Mouse (Mus musculus): ENCODE results near the gene Insig1.
A peak's percentile ranks its signal among the peaks of the same experiment; 100 is the strongest.

The Insig1 gene

DNA sequence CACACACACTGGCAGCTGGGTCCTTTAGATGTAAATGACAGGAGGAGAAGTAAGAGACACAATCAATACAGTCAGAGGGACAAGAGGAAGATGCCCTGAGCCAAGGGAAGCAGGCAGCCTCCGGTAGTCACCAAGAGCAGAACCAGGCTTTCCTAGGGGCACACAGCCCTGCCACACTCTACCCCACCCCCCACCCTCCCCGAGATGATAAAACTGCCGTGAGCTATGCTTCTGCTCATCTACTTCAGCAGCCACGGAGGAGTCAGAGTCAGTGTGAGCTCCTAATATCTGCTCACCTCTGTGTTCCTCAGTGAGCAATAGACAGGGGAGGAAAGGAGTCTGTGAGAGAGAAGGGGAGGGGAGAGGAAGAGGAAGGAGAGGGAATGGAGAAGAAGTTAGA is 5.9 kb upstream of the Insig1 start:
- DNase-seq = peak; percentile 13

DNA sequence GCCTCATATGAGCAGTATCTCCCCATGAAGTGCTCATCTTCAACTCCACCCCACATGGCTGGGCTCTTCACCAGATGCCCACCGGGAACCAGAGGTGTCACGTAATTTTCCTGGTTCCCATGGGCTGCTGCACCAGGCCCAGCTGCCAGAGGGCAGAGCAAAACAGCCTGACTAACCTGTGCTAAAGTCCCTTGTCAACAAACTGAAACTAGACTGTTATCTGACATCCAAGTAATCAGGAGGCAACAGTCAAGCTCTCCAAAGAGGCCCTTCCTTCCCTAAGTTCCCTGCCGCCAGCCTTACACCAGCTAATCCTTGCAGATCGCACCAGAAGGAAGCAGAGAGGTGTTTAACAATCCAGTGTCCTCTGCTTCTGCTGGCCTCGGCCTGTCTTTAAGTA is 4.9 kb upstream of the Insig1 start:
- DNase-seq = peak; percentile 52

DNA sequence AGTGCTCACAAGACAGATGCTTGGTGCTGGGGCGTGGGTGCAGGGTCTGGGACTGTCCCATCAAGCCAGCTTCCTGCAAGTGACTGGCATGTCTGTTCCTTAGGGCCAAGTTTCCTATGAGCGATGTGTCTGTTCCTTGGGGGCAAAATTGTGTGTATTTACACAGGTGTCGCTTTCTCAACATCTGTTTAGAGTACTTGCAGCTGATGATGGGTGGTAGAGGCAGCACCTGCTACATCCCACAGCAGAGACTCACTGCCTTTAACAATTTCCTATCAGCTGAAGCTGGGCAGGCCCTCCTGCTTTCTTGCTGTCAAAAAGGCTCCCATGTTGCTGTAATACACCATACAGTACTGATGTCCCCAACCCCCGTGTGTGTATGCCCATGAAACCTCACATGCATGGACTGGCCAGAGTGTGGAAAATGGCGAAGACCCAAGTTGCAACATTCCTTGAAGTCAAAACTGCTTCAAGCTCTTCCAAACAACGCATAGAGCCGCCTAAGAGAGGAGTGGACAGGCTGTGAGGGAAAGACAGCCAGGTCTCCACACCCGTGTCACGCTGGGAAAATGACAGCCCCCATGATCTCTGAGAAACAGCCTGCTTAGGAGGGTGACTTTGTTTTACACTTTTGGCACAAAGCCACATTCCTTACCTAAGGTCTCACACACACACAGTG is 875 bp upstream of the Insig1 start:
- no peak for DNase-seq

DNA sequence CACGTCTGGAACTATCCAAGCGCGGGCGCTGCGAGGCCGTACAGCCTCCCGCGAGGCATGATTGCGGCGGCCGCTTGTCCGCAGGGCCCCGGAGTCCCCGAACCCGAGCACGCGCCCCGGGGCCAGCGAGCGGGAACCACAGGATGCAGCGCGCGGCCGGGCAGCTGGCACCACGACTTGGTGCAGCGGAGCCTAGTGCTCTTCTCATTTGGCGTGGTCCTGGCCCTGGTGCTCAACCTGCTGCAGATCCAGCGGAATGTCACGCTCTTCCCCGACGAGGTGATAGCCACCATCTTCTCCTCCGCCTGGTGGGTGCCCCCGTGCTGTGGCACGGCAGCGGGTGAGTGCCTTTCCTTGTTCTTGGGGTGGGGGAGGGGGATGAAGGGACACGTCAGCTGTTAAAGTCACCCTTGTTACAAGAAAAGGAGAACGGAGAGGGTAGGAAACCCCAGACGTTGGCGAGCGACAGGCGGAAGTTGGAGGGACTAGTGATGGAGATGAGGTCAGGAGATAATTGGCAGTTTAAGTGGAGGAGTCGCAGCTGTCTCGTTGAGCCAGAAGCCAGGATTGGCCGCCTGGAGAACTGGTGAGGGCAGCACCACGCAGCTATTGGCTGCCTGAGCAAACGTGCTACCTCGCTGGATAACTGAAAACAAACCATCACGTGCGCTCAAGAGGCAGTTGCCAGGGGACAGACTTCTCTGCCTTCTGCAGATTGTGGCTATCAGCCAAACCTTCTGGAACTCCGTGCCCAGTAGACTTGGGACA is 477 bp downstream of the Insig1 start:
- peak; percentile 87 for DNase-seq

DNA sequence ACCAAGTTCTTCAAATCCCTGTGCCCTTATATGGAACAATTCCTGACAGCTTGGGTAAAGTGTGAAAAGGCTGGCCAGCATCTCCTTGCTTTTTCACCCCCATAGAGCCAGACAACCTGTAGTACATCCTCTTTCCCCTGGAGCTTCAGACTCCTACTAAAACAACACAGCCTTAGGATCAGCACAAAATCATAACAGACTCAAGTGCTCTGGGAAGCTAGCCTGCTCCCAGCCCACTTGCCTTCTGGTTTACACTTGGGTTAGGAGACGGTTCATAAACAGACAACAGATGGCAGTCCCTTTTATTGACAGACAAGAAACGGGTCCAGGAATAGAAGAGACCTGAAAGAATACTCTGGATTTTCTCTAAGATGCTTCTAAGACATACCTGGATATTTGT is 8.3 kb downstream of the Insig1 start:
- DNase-seq = no peak

DNA sequence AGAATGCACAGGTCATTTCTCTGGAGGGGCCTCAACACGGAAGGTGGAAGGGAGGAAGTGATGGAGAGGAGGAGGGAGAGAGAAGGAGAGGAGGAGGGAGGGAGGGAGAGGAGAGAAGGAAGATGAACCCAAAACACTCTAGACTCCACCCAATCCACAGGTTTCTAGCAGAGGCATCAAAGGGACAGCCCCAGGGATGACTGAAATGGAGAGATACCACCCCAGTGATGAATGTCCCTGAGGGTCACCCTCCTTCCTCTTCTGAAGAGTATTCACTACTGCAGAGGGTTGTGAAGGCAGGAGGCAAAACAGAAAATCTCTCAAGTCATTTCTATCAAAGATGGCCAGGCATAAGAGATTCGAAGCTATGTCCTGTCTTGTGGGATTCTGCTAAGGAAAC is 10.0 kb downstream of the Insig1 start:
- no peak for DNase-seq

DNA sequence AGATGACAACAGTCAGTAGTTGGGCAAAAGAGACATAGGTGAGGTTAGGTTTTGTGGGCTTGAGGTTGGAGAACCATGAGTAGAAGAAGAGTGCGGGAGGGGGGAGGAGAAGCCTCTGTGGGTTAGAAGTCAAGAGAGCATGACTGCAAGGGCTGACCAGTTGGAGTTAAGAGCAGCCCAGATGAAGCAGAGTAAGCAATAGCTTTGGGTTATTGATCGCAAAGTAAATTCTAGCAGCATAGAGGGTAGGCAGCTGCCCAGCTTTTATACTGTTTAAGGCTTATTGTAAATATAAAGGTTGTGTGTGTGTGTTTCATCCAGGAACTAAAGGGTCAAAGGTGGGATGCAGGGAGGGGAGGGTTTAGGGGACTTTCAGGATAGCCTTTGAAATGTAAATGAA is 10.7 kb downstream of the Insig1 start:
- no peak for DNase-seq

DNA sequence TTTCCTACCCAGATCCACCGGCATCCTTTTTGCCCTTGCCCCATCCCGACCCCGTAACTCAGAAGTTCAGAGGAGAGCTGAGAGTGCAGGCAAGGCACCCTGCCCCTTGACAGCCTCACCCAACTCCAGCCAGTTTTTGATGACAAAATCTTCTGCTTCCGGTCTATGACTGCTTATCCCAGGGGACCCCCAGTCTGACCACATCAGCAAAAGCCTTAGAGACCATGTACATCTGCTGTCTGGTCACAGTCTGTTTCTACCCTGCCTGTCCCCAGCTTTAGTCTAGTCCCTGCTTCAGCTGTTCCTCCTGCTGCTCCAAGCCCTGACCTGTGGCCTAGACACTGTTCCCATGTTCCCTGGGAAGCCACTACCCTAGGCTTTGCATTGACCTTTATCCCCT is 11.1 kb downstream of the Insig1 start:
- no peak for DNase-seq

DNA sequence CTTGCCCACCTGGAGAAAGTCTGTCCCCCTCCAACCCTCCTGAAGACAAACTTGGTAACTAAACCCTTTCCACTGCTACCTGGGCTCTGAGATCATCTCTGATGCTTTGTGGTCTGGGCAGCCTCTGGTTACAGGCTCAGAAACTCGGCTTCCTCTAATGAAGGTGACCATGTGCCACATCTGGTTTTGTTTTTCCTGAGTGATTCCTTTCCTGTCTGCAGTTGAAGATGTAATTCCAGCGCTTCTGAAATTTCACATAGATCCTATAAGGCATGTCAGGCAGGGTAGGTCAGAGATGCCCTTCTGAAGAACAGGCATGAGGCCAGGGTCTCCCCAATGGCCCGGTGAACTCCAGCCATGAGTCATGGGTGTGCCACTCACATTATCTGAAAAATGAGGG is 11.6 kb downstream of the Insig1 start:
- no peak for DNase-seq

DNA sequence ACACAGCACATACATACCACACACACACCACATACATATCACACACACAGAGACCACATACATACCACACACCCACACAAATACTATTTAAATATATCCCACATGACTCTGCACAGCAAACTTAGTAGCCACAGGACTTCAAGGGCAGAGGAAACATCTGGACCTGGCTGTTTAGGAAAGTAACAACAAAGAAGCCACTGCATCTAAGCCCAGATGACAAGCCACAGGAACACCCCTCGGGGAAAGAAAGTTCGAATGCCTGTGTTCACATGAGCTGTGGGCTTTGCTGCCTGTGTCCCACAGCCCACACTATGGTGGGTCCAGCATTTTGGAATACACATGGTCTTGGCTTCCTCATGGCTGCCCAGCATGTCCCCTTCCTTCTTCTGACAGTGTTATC is 13.6 kb downstream of the Insig1 start:
- no peak for DNase-seq

DNA sequence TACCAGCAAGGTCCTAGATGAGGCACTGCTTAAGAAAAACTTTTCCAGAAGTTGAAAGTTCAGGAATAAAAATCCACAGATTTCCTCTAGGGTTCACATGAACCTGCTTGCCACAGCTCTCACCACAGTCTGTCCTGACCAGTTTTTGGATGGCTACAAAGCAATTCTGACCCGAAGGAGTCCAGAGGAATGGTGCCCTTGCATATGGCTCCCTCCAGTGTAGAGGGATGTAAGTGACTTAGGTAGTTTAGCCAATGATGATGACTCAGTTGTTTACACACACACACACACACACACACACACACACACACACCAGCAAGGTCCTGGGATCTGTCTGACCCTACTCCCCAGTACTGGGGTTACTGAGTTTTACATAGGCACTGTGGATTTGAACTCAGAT is 19.4 kb downstream of the Insig1 start:
- no peak for DNase-seq

DNA sequence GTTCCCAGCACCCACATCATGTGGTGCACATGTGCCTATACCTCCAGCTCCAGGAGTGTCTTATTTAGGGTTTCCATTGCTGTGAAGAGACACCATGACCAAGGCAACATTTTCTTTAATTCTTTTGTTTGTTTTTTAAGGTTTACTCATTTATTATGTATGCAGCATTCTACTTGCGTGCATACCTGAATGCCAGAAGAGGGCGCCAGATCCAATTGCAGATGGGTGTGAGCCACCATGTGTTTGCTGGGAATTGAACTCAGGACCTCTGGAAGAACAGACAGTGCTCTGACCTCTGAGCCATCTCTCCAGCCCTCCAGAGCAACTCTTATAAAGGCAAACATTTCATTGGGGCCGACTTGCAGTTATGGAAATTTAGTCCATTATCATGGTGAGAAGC is 21.2 kb downstream of the Insig1 start:
- DNase-seq = no peak

DNA sequence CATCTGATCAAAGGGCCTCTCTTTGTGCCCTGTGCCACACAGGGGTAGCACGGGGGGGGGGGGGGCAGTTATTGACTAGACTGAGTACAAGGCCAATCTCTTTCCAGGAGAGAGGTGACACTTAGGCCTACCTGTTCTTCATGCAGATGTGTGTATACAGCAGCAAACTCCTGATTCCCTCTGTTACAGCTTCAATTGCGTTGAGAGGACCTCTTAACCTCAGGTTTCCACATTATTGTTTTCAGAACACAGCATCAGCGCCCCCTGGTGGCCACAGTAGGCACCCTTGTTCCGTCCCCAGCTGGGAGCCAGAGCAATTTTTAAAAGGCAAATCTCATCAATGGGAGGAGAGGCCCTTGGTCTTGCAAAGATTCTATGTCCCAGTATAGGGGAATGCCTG is 22.7 kb downstream of the Insig1 start:
- peak; percentile 80 for DNase-seq

DNA sequence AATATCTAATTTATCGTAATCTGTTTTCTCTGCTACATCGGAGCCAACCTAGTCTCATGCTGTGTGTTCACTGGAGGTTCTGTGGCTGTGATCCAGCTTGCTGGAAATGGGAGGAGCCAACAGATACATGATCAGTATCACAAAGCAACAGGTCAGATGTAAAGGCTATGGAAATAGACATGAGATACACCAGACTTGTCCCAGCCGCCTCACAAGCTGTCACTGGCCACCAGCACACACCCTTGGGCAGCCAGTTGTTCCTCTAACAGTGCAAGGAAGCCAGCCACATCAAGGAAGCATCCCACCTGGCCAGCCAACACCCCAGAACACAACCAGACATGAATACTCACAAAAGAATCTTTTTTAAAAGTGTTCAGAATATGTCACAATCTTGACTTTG is 23.2 kb downstream of the Insig1 start:
- no peak for DNase-seq

DNA sequence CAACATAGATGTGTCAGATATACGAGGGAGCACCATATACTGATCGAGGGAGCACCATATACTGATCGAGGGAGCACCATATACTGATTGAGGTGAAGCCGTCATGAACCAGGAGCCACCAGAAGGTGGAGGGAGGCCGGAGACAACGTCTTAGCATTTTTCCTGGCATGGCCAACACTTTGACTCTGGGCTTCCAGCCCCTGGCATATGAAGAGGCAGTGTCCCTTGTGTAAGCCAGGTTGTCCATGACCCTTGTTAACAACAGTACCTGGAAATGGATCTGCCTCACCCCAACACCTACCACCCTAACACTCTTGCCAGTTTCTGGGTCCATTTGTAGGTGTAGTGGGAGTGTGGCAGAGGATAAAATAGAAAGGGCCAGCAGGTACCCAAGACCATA is 23.7 kb downstream of the Insig1 start:
- no peak for DNase-seq

DNA sequence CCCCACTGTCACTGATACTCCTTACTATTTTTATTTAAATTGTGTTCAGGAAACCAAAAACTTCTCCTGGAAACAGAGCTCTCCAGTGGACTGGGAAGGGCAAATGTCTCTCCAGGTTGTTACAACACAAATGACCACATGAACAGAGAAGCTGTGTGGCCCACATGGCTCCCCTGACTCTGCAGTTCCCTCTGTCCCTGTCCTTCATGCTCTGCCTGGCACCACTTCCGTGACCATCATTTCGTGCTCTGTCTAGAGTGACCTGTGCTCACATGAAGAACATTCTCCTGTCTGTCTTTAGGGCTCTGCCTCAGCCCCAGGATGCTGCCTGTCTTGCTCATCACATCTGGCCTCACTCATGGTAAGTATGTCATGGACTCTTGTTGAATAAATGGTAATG is 24.5 kb downstream of the Insig1 start:
- no peak for DNase-seq

DNA sequence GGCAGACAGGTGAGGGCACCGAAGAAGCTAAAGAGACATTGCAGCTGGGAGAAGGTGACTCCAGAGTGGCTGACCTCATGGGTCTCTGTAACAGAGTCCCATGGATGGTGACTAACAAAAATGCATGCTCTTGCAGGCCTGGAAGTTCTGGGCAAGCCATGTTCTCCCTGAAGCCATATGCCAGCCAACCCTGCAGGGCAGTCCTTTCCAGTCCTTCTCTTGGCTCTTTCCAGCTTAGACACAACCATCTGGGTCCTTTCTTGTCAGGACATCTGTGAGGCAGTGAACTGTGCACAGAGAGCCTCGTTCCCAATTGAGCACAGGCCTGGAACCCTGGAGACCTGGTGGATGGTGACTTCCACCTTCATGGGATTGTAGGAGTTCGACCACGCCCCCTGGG is 35.8 kb downstream of the Insig1 start:
- no peak for DNase-seq

DNA sequence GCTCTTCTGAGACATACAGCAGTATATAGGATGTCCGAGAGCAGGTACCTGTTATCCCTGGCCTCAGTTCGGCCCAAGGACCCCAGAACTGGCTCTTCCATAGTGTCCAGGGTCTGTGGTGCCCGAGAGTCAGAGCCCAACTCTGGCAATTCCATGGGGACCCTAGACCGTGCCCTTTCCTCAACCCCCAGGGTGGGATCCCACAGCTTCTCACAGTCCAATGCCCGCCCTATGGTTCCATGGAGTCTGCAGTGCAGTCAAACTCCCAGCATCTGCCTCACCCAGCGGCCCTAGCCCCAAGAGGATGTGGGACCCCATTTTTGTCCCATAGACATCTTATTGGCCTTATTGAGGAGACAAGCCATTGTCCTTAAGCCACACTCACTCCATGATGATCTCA is 36.8 kb downstream of the Insig1 start:
- DNase-seq = no peak

DNA sequence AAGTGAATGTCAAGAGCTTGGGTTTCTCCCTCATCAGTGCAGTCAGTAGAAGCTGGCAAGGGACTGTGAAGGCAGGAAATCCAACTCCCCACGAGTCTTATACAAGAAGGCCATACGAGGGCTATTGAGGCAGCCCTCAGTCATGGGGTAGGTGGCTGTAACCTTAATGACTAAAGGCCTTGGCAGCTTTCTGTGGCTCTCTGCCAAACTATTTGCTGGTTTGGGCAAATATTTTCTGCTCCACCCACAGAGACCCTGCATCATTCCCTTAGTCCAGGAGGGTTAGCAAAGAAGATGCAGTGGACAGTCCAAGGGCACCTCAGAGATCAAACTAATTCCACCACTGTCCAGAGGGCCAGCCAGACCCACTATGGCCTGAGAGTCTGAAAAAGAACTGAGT is 39.7 kb downstream of the Insig1 start:
- DNase-seq = no peak

DNA sequence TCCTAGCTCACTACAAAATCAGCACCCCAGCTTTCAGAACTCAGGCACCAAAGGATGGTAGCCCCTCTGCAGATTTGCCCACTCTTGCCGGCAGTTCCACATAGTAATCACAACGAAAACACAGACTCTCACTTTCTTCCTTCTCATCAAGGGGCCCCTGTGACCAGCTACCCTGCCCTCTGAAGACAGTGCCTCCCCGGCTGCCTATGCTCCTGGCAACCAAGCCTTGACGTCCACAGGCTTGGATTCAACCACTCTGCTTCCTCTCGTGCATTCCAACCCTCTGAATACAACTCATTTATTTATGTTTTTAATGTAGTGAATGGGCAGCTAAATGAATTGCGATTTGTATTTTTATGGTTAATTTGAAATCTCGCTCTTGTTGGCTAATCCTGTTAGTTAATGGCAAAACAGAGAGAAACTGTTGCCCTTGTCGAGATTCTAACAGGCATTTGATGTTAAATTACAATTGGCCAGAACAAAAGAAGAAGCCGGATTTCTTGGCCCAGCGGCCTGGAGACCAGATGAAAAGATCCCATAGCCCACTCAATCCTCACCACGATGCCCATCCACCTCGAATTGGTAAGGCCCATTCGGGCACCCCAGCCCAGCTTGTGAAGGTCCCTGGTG is 46.2 kb downstream of the Insig1 start:
- DNase-seq = no peak

DNA sequence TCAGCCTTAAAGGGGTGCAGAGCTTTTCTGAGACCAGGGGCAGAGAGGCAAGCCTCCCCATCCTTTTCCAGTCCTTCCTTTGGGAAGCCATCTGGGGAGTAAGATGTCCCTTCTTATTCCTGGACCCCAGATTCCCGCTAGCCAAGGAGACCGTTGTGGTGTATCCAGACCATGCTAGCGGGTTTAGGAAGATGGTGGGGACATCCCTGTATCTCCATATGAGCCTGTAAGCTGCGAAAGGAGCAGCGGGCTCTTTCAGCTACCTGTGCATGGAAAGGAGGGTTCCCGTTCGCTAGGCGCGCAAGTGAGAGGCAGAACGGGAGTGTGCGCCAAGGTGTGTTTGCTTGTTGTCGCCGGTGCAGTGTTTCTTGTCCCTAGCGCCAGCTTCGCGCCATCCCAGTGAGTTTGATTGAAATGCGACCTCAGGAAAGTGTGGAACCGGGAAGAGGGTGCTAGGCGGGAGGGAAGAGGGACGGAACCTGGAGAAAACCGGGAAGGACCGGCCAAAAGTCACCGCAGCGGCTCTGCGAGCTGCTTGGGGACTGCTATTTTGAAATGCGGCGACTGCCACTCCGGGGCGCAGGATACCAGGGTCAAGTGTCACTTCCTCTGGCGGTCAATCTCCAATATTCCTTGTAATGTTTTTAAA is 46.8 kb downstream of the Insig1 start:
- DNase-seq = peak; percentile 15

DNA sequence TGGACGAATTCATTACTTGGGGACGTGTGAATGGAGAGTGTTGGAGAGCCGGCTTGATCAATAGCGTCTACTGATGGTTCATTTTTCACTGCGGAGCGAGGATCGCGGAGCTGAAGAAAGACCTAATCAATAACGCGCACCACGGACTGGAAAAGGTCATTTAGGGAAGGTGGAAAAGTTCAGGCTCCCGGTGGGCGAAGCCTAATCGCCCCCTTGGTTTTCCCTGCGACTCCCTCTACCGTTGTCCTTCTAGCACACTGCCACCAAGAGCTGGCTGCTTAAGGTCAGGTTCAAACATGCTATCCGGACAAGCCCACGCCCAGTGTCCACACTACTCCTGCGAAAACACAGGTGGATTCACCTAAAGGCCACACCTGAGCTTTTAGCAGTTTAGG is 47.4 kb downstream of the Insig1 start:
- DNase-seq = no peak

DNA sequence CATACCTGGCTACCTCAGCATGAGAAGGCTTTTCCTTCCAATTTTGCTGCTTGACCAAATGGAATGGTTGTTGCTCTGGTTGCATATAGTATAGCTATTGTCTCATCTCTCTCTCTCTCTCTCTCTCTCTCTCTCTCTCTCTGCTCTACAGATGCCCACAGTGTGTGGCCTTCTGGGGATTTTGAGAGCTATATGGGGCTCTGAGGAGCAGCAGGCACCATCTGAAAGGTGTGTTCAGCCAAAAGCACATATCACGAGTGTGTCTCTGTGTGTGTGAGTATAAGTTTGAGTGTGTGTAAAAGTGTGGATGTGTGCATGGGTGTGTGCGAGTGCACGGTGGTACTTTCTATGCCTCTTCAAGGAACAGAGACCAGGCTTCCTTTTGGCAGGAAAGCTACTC is 48.4 kb downstream of the Insig1 start:
- DNase-seq = no peak

Data from liver (tissue).